Mouse (Mus musculus) G1E (cell line): Measurements from ENCODE around the gene Ppp4r1. TPM values are rescaled to one million over a fixed set of nuclear protein-coding genes. Genes with fewer than 3 reads are reported as not detected.

Experiments used
- ATAC-seq: 2 replicates; pipeline ENCODE4 v1.8.0; 2016; ENCODE audit warnings: mild to moderate bottlenecking; ENCODE audit not compliant: insufficient number of reproducible peaks, poor library complexity, low FRiP score, severe bottlenecking; ENCODE audit errors: extremely low read depth
- DNase-seq: peaks from one replicate; pipeline ENCODE4 v3.0.0; 2012; ENCODE audit warnings: low spot score
- H3K27me3 ChIP-seq: 2 replicates; pipeline ENCODE4 v1.6.1; 2012; ENCODE audit warnings: mild to moderate bottlenecking, low read length, inconsistent platforms; ENCODE audit not compliant: insufficient read depth
- H3K36me3 ChIP-seq: replicated peaks from 2 replicates; pipeline ENCODE3; 2012; ENCODE audit warnings: mild to moderate bottlenecking, inconsistent platforms
- H3K4me1 ChIP-seq: 2 replicates; pipeline ENCODE4 v1.6.1; 2012; ENCODE audit warnings: low read depth, low read length, inconsistent platforms, mixed read lengths; ENCODE audit not compliant: insufficient read depth
- H3K4me3 ChIP-seq: 2 replicates; pipeline ENCODE4 v1.5.1; 2012; ENCODE audit warnings: low read depth, mild to moderate bottlenecking, inconsistent platforms, low read length, moderate library complexity, mixed read lengths
- H3K9me3 ChIP-seq: replicated peaks from 2 replicates; pipeline ENCODE4 v1.6.1; 2012; ENCODE audit warnings: inconsistent platforms
- CTCF ChIP-seq: IDR thresholded peaks from 2 replicates; pipeline ENCODE4 v1.5.1; 2012; ENCODE audit warnings: low read depth, low read length, inconsistent platforms, mixed read lengths
- GATA1 ChIP-seq: IDR thresholded peaks from 2 replicates; pipeline ENCODE4 v1.6.1; 2012; ENCODE audit warnings: borderline replicate concordance, low read length, inconsistent platforms, mixed read lengths
- GATA2 ChIP-seq: IDR thresholded peaks from 2 replicates; pipeline ENCODE4 v1.6.1; 2012; ENCODE audit warnings: low read depth, low read length, inconsistent platforms, borderline replicate concordance
- POLR2AphosphoS5 ChIP-seq: IDR thresholded peaks from 2 replicates; pipeline ENCODE4 v1.6.1; 2012; ENCODE audit warnings: low read depth, low read length, inconsistent platforms; ENCODE audit not compliant: insufficient replicate concordance
- TAL1 ChIP-seq: conservative IDR thresholded peaks from 2 replicates; pipeline ENCODE4 v1.6.1; 2012; ENCODE audit warnings: low read depth, low read length, inconsistent platforms, mixed read lengths
- polyA plus RNA-seq: library from polyadenylated mRNA; stranded (reverse); fragments of >175 nt; gene quantifications from 2 replicates; pipeline ENCODE4 v1.2.3, GENCODE M21; 2012
- total RNA-seq, 2 experiments: library from RNA; stranded (forward) in 1 of 2; stranded (reverse) in 1 of 2; fragments of 200-1000 nt in 1 of 2; fragments of >200 nt in 1 of 2; fragmentation: Nextera tagmentation in 1 of 2; gene quantifications; 2 replicates each; pipeline ENCODE4 v1.2.3; 2014 to 2017

Gene Ppp4r1
- total and polyA plus RNA-seq, 3 experiments = 20.0 to 33.0 (median 32.8) TPM

GRCm38 (mm10) chr17:65813763-65814162 is 31.4 kb downstream of the Ppp4r1 start:
- Histone ChIP-seq H3K36me3 (peaks cover 81% of the 10 kb centered on the region), H3K27me3 (no peaks in the 10 kb centered on the region), H3K9me3 (no peaks in the 10 kb centered on the region), H3K4me3 (no peak overlapping the region), H3K4me1 (no peaks in the 10 kb centered on the region)
- TF ChIP-seq POLR2AphosphoS5 (no peak), TAL1 (no peak), GATA1 (no peak)
- no peak for ATAC-seq
- DNase-seq = no peak

GRCm38 (mm10) chr17:65820197-65820596 is 37.8 kb downstream of the Ppp4r1 start:
- H3K36me3 ChIP-seq = peaks cover 87% of the 10 kb centered on the region
- H3K27me3 ChIP-seq = no peaks in the 10 kb centered on the region
- TF ChIP-seq GATA1 (no peak), CTCF (no peak), TAL1 (no peak), POLR2AphosphoS5 (no peak), GATA2 (no peak)

GRCm38 (mm10) chr17:65822423-65822822 is 40.0 kb downstream of the Ppp4r1 start:
- ATAC-seq (no peak), DNase-seq (no peak)
- H3K36me3 ChIP-seq = peaks cover 80% of the 10 kb centered on the region
- peaks cover 11% of the 10 kb centered on the region for H3K4me1 ChIP-seq
- no peak overlapping the region for H3K4me3 ChIP-seq
- H3K27me3 ChIP-seq = no peaks in the 10 kb centered on the region
- H3K9me3 ChIP-seq = no peaks in the 10 kb centered on the region
- TF ChIP-seq TAL1 = no peak

More at GRCm38 (mm10) chr17:65820197-65820596, 37.8 kb downstream of the Ppp4r1 start:
- no peak for DNase-seq
- peaks cover 3% of the 10 kb centered on the region for H3K4me1 ChIP-seq
- H3K9me3 ChIP-seq = no peaks in the 10 kb centered on the region
- no peak for ATAC-seq
- no peak overlapping the region for H3K4me3 ChIP-seq

GRCm38 (mm10) chr17:65824246-65824645 is 41.9 kb downstream of the Ppp4r1 start:
- ATAC-seq (no peak), DNase-seq (no peak)
- TF ChIP-seq GATA1 = no peak
- Histone ChIP-seq H3K4me3 (no peak overlapping the region), H3K9me3 (no peaks in the 10 kb centered on the region), H3K27me3 (no peaks in the 10 kb centered on the region), H3K4me1 (peaks cover 12% of the 10 kb centered on the region), H3K36me3 (peaks cover 84% of the 10 kb centered on the region)

GRCm38 (mm10) chr17:65826257-65826656 is 43.9 kb downstream of the Ppp4r1 start:
- ATAC-seq = peak; percentile 75
- no peaks in the 10 kb centered on the region for H3K9me3 ChIP-seq
- peaks cover 88% of the 10 kb centered on the region for H3K36me3 ChIP-seq
- no peaks in the 10 kb centered on the region for H3K27me3 ChIP-seq
- peaks cover 10% of the 10 kb centered on the region for H3K4me1 ChIP-seq
- no peak overlapping the region for H3K4me3 ChIP-seq
- TF ChIP-seq GATA2 = no peak
- no peak for TF ChIP-seq TAL1
- TF ChIP-seq POLR2AphosphoS5 = no peak
- TF ChIP-seq GATA1 = no peak
- no peak for TF ChIP-seq CTCF
- DNase-seq = peak; percentile 27

GRCm38 (mm10) chr17:65827119-65827840 is 44.9 kb downstream of the Ppp4r1 start:
- Histone ChIP-seq H3K4me3 (no peak overlapping the region), H3K9me3 (no peaks in the 10 kb centered on the region), H3K27me3 (no peaks in the 10 kb centered on the region), H3K4me1 (peaks cover 10% of the 10 kb centered on the region), H3K36me3 (peaks cover 89% of the 10 kb centered on the region)
- no peak for DNase-seq
- no peak for ATAC-seq
- no peak for TF ChIP-seq GATA2
- TF ChIP-seq GATA1 = no peak
- TF ChIP-seq POLR2AphosphoS5 = no peak

- peaks cover 89% of the 10 kb centered on the region for H3K36me3 ChIP-seq
- H3K9me3 ChIP-seq = no peaks in the 10 kb centered on the region
- H3K27me3 ChIP-seq = no peaks in the 10 kb centered on the region
- peaks cover 10% of the 10 kb centered on the region for H3K4me1 ChIP-seq
- DNase-seq (no peak), ATAC-seq (no peak)
- no peak overlapping the region for H3K4me3 ChIP-seq
- no peak for TF ChIP-seq GATA1
- no peak for TF ChIP-seq POLR2AphosphoS5
- no peak for TF ChIP-seq GATA2
- no peak for TF ChIP-seq CTCF
- TF ChIP-seq TAL1 = no peak
Observed at GRCm38 (mm10) chr17:65827904-65828303, 45.5 kb downstream of the Ppp4r1 start.
